Mouse (Mus musculus): ENCODE results near the gene Fbxl4. TPM values are rescaled to one million over a fixed set of nuclear protein-coding genes. Genes with fewer than 3 reads are reported as not detected.

Fbxl4 gene
- polyA plus RNA-seq, 1 experiment, result 3.3 TPM

- TF ChIP-seq FOSL1 (IDR thresholded peaks at IDR 0.05; ENCODE audit: insufficient read depth, low read length, poor library complexity, severe bottlenecking) (no peak), MYOG (IDR thresholded peaks at IDR 0.05; ENCODE audit: control insufficient read depth, extremely low read depth, insufficient read length) (no peak), USF1 (IDR thresholded peaks at IDR 0.05; ENCODE audit: low read depth) (no peak), CTCF (IDR thresholded peaks at IDR 0.05; ENCODE audit: control insufficient read depth, insufficient read depth, insufficient read length) (no peak), MAX (IDR thresholded peaks at IDR 0.05) (no peak), CEBPB (IDR thresholded peaks at IDR 0.05; ENCODE audit: low read depth) (no peak), MYOD1 (IDR thresholded peaks at IDR 0.05; ENCODE audit: control insufficient read depth, insufficient read length, low read depth) (no peak)
- Histone ChIP-seq H3K27me3 (ENCODE audit: control insufficient read depth, insufficient read depth, insufficient read length) (no peaks in the 10 kb centered on the region), H3K36me3 (ENCODE audit: control insufficient read depth, insufficient read depth) (no peaks in the 10 kb centered on the region), H3ac (ENCODE audit: control insufficient read depth, insufficient read length, low read depth) (no peak overlapping the region), H3K4me3 (ENCODE audit: insufficient read depth, poor library complexity, severe bottlenecking) (no peak overlapping the region), H3K79me3 (ENCODE audit: low read depth) (no peaks in the 10 kb centered on the region), H3K79me2 (ENCODE audit: control insufficient read depth, insufficient read depth) (peaks cover 15% of the 10 kb centered on the region)
These were observed 1.1 kb downstream of the Fbxl4 start for GRCm38 (mm10) chr4:22358487-22358886.

GRCm38 (mm10) chr4:22367368-22367767 lies 10.0 kb downstream of the Fbxl4 start:
- no peak overlapping the region for H3ac ChIP-seq (ENCODE audit: control insufficient read depth, insufficient read length, low read depth)
- no peak overlapping the region for H3K4me3 ChIP-seq (ENCODE audit: insufficient read depth, poor library complexity, severe bottlenecking)
- no peaks in the 10 kb centered on the region for H3K36me3 ChIP-seq (ENCODE audit: control insufficient read depth, insufficient read depth)
- no peak for TF ChIP-seq FOSL1 (IDR thresholded peaks at IDR 0.05; ENCODE audit: insufficient read depth, low read length, poor library complexity, severe bottlenecking)
- TF ChIP-seq MAX (IDR thresholded peaks at IDR 0.05), result no peak
- TF ChIP-seq MYOD1 (IDR thresholded peaks at IDR 0.05; ENCODE audit: control insufficient read depth, insufficient read length, low read depth), result no peak
- no peaks in the 10 kb centered on the region for H3K27me3 ChIP-seq (ENCODE audit: control insufficient read depth, insufficient read depth, insufficient read length)
- no peaks in the 10 kb centered on the region for H3K79me2 ChIP-seq (ENCODE audit: control insufficient read depth, insufficient read depth)
- H3K79me3 ChIP-seq (ENCODE audit: low read depth), result no peaks in the 10 kb centered on the region

- H3K79me3 ChIP-seq (ENCODE audit: low read depth), result no peaks in the 10 kb centered on the region
- TF ChIP-seq CEBPB (IDR thresholded peaks at IDR 0.05; ENCODE audit: low read depth) (no peak), MYOG (IDR thresholded peaks at IDR 0.05; ENCODE audit: control insufficient read depth, extremely low read depth, insufficient read length) (no peak), MAX (IDR thresholded peaks at IDR 0.05) (no peak), USF1 (IDR thresholded peaks at IDR 0.05; ENCODE audit: low read depth) (no peak), MYOD1 (IDR thresholded peaks at IDR 0.05; ENCODE audit: control insufficient read depth, insufficient read length, low read depth) (no peak), FOSL1 (IDR thresholded peaks at IDR 0.05; ENCODE audit: insufficient read depth, low read length, poor library complexity, severe bottlenecking) (no peak), CTCF (IDR thresholded peaks at IDR 0.05; ENCODE audit: control insufficient read depth, insufficient read depth, insufficient read length) (no peak)
- H3ac ChIP-seq (ENCODE audit: control insufficient read depth, insufficient read length, low read depth), result no peak overlapping the region
- no peaks in the 10 kb centered on the region for H3K27me3 ChIP-seq (ENCODE audit: control insufficient read depth, insufficient read depth, insufficient read length)
- no peak overlapping the region for H3K4me3 ChIP-seq (ENCODE audit: insufficient read depth, poor library complexity, severe bottlenecking)
- H3K36me3 ChIP-seq (ENCODE audit: control insufficient read depth, insufficient read depth), result no peaks in the 10 kb centered on the region
- H3K79me2 ChIP-seq (ENCODE audit: control insufficient read depth, insufficient read depth), result no peaks in the 10 kb centered on the region
These were observed 21.2 kb downstream of the Fbxl4 start for GRCm38 (mm10) chr4:22378516-22378915.

GRCm38 (mm10) chr4:22380646-22381045 lies 23.3 kb downstream of the Fbxl4 start:
- H3ac ChIP-seq (ENCODE audit: control insufficient read depth, insufficient read length, low read depth), result no peak overlapping the region
- H3K4me3 ChIP-seq (ENCODE audit: insufficient read depth, poor library complexity, severe bottlenecking), result no peak overlapping the region
- TF ChIP-seq FOSL1 (IDR thresholded peaks at IDR 0.05; ENCODE audit: insufficient read depth, low read length, poor library complexity, severe bottlenecking), result no peak
- no peak for TF ChIP-seq CEBPB (IDR thresholded peaks at IDR 0.05; ENCODE audit: low read depth)
- TF ChIP-seq CTCF (IDR thresholded peaks at IDR 0.05; ENCODE audit: control insufficient read depth, insufficient read depth, insufficient read length), result no peak
- no peak for TF ChIP-seq USF1 (IDR thresholded peaks at IDR 0.05; ENCODE audit: low read depth)
- no peak for TF ChIP-seq MAX (IDR thresholded peaks at IDR 0.05)
- no peak for TF ChIP-seq MYOD1 (IDR thresholded peaks at IDR 0.05; ENCODE audit: control insufficient read depth, insufficient read length, low read depth)
- no peak for TF ChIP-seq MYOG (IDR thresholded peaks at IDR 0.05; ENCODE audit: control insufficient read depth, extremely low read depth, insufficient read length)
- no peaks in the 10 kb centered on the region for H3K79me3 ChIP-seq (ENCODE audit: low read depth)
- H3K27me3 ChIP-seq (ENCODE audit: control insufficient read depth, insufficient read depth, insufficient read length), result no peaks in the 10 kb centered on the region
- no peaks in the 10 kb centered on the region for H3K36me3 ChIP-seq (ENCODE audit: control insufficient read depth, insufficient read depth)
- no peaks in the 10 kb centered on the region for H3K79me2 ChIP-seq (ENCODE audit: control insufficient read depth, insufficient read depth)

GRCm38 (mm10) chr4:22383528-22384265 lies 26.4 kb downstream of the Fbxl4 start:
- Histone ChIP-seq H3K79me2 (ENCODE audit: control insufficient read depth, insufficient read depth) (no peaks in the 10 kb centered on the region), H3K4me3 (ENCODE audit: insufficient read depth, poor library complexity, severe bottlenecking) (no peak overlapping the region), H3ac (ENCODE audit: control insufficient read depth, insufficient read length, low read depth) (no peak overlapping the region), H3K27me3 (ENCODE audit: control insufficient read depth, insufficient read depth, insufficient read length) (no peaks in the 10 kb centered on the region), H3K36me3 (ENCODE audit: control insufficient read depth, insufficient read depth) (no peaks in the 10 kb centered on the region), H3K79me3 (ENCODE audit: low read depth) (no peaks in the 10 kb centered on the region)
- no peak for TF ChIP-seq FOSL1 (IDR thresholded peaks at IDR 0.05; ENCODE audit: insufficient read depth, low read length, poor library complexity, severe bottlenecking)
- no peak for TF ChIP-seq CEBPB (IDR thresholded peaks at IDR 0.05; ENCODE audit: low read depth)
- TF ChIP-seq MYOD1 (IDR thresholded peaks at IDR 0.05; ENCODE audit: control insufficient read depth, insufficient read length, low read depth), result no peak
- TF ChIP-seq CTCF (IDR thresholded peaks at IDR 0.05; ENCODE audit: control insufficient read depth, insufficient read depth, insufficient read length), result no peak
- no peak for TF ChIP-seq MYOG (IDR thresholded peaks at IDR 0.05; ENCODE audit: control insufficient read depth, extremely low read depth, insufficient read length)
- TF ChIP-seq USF1 (IDR thresholded peaks at IDR 0.05; ENCODE audit: low read depth), result no peak
- TF ChIP-seq MAX (IDR thresholded peaks at IDR 0.05), result no peak
